Mouse (Mus musculus): ENCODE measurements around the gene Aatf.
"Not testable (repeated sequence)": the region's sequence is repeated elsewhere in the genome, so short reads cannot be mapped to it uniquely, and the experiment has no call there.

The Aatf gene

DNA sequence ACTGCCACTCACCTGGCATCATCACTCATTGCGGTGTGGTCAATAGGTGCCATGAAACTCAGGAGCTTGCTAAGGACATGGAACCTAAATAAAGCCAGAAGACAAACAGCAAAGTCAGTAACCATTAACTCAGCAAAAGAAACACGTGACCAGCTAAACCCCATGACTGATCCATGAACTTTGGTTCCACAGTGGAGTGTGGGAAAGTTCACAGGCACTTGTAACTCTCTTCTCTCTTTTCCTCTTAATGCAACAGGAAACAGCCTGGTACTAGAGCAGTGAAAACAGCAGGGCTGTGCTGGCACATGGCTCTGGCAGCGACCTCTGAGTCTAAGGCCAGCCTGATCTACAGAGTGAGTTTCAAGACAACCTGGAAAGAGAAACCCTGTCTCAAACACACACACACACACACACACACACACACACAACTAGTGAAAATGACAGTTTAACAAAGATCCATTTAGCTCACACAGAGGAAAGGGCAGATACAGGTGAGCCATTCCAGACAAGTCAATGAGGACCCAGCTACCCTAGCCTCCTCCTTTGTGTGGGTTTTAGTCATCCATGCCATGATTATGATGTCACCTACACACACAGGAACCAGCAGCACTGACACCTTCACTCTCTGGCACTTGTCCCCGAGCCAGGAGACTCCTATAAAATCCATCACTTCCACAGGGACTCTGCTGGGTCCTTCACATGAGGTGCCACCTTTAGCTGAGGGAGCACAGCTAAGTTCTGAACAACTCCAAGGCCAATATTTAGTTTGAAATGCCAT is 70.6 kb downstream of the Aatf start:
- no peak for DNase-seq (ENCODE audit: low spot score in 2 of 2)

DNA sequence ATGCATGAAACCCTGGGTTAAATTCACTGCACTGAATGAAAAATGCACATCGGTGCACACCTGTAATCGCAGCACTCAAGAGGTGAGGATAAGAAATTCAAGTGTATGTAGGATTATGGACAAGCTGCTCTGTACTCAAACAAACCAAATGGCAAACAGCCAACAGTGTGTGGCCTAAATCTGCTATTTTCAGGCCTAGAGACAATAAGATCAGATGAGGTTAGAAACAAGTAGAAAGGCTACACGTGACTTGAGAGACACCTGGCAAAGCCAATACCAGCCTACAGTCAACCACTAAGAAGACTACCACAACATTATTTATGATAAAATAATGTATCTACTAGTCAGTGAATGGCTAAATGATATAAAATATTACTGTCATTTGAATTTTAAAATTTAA is 72.9 kb downstream of the Aatf start:
- no peak for DNase-seq (ENCODE audit: low spot score in 2 of 2)

DNA sequence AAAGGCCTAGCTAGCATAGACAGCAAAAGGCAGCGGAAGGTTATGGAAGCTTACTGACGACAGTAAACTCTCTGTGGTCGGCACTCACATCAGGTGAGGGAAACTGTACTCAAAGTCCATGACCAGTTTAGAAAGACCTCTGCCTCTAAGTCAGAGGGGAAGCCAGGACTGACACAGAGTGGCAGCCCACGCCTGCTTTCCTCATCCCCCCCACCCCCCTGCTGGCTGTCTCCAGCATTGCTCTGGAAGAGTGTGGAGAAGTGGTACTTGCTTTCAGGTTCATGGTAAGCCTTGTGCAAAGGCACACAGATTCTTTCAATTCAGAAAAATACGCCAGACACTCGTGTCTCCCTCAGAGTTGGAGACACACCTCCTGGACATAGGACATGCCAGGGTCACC is 78.4 kb downstream of the Aatf start:
- no peak for DNase-seq (ENCODE audit: low spot score in 2 of 2)

DNA sequence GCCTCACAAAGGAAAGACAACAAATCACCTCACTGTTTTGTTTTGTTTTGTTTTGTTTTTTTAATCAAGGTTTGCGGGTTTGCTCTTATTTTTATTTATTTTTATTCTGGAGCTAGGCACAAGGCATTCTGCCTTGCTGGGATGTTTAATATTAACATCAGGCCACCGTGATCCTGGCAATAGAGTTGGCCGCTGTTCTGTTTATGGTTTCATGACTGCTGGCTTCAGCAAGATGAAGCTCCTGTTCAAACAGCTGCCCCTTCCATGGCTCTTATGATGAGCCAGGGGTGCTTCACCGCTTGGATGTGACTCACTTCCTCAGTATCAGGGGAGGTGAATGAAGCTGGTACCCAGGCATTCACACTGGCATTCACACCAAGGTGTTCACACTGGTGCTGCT is 83.0 kb downstream of the Aatf start:
- DNase-seq (ENCODE audit: low spot score in 2 of 2): no peak

DNA sequence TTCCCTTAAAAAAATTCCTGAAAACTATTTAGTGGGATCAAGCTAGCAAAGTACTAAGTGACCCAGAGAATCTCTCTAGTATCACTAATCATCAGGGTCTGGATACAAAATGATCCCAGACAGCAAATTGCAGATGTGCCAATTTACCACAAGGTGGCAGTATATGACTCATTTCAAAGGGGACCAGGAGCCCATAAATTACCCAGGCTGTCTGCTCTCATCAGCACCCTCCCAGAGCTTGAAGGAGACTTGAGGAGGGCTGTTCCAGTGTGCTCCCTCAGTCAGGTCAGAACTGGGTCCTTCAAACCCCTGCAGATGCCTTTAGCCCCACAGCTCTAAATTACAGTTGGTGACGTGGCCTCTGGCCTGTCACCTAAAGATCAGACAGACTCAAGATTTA is 83.7 kb downstream of the Aatf start:
- DNase-seq (ENCODE audit: low spot score in 2 of 2): peak; percentile 36 to 42

DNA sequence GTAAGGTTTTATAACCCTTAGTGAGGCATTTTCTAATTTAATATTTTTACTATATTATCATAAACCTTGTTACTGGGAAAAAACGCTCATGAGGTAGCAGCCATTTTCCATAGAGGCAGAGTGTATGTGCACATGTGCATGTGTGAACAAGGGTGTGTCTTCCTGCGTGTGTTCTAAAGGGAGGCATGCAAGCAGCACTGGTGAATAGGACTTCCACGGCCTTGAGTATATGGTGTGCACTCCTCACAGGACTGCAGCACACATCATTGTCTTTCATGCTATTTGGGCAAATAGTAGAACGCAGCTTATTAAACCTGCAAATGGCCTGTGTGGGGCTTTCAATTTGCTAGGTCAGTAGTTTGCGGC is 86.7 kb downstream of the Aatf start:
- DNase-seq (ENCODE audit: low spot score in 2 of 2): no peak

DNA sequence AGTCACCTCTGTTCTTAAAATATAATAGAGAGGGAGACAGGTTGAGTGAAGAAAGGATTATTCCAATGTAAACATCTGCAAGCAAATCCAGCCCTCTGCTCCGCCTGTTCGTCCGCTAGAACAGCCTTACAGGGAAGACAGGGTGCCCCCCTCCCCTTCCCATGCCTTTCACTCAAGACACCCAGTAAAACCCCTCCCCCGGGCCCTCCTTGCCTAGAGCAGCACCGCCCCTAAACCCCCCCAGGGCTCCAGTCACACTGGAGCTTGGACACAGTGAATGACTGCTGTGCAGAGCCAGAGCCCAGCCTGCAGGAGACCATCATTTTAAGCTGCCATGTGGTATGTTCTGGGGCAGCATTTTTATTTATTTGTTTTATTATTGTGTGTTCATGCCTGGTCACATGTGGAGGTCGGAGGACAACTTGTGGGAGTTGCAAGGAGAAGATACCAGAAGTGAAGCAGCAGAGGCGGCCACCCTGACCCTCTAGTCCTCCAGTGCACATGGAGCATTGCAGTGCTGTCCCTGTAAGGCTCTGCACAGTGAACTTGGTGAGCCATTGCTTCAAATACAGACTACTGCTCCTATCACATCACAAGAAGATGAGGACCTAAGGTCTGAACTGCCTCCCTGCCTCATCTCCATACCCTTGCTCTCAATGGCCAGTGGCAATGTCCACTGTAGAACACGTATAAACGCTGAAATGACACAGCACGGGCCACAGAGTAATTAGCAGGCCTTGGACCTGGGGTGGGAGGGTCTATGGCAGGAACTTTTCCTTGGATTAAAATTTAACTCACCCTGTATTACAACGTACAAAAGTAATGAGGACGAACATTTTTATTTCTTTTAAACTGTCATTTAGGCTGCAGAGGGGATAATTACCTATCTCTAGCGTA is 87.3 kb downstream of the Aatf start:
- DNase-seq (ENCODE audit: low spot score in 2 of 2): no peak

DNA sequence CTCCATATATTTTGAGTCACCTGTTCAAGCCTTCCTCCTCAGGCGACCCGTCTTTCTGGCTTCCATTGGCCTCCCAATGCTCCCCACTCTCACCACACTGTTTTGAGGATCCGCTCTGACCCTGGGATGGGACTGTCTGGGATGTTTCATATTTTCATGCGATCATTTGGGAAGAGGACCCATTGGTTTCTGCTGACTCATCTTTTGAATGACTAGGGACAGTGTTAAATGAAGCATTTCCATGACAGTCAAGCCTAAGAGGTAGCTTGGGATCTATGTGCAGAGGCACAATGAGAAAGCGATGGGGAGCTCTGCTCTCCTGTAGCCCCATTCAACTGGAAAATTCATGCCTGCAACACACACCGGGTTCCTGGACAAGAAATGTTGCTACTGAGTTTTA is 92.5 kb downstream of the Aatf start:
- DNase-seq (ENCODE audit: low spot score in 2 of 2): no peak

DNA sequence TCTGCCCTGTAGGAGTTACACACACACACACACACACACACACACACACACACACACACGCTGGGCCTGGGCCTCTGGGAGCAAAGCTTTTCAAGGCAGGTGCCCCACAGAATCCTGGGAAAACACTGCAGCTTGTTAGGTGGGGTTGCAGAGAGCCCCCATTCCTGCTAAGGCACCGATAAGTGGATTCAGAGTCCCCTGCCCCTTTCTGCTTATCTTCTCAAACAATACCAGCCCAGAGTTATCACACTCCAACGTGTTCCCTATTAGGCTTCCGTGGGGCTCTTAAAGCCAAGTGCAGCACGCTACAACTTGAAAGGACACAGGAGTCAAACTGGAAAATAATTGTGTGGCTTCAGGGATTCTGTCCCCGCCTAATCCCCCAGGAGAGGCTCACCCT is 100.2 kb downstream of the Aatf start:
- DNase-seq (ENCODE audit: low spot score in 2 of 2): no peak

DNA sequence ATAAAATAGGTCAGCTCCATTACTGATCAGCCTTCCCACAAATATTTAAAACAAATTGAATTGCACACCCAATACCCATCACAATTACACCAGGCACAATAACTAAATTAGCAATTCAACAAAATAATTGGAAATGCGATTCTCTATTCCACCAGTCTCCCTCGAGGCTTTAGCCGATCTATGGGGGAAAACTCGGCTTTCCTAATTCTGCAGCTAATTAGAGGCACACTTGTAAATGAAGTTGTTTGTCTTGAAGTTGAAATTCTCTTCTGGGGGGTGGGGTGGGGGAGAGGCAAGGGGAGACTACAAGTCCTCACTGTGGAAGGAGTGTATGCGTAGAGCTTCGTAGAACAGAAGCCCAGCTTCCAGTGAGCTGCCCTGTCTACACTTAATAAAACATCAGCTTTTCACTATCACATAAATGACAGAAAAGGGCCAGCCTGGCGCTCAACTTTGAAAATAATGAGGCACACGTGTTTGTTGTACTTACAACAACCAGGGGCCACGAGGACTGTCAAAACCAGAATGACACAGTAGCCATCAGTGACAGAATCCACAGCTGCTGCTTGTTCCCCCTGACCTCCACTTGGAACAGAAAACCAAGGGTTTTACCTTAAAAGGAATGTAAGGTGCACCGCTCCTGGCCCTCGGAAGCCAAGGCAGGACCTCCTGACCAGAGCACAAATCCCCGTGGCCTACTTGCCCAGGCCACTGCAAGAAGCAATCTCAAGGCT is 101.0 kb downstream of the Aatf start:
- no peak for DNase-seq (ENCODE audit: low spot score in 2 of 2)

DNA sequence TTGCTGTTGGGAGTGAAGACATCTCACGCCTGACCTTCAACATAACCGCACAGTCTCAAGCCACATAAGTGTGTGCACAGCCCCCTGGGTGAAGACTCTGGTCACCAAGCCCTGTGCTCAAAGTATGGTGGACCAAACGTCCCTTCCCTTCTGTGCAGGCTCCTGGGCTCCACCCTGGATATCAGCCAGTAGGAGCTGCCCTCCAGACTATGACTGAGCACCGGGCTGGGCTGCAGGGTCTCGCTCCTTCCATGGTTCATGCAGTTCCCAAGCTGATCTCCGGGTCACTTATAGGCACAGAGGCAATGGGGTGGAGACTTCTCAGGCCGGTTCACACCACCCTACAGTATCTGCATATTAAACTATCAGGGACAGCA is 101.7 kb downstream of the Aatf start:
- DNase-seq (ENCODE audit: low spot score in 2 of 2): no peak

DNA sequence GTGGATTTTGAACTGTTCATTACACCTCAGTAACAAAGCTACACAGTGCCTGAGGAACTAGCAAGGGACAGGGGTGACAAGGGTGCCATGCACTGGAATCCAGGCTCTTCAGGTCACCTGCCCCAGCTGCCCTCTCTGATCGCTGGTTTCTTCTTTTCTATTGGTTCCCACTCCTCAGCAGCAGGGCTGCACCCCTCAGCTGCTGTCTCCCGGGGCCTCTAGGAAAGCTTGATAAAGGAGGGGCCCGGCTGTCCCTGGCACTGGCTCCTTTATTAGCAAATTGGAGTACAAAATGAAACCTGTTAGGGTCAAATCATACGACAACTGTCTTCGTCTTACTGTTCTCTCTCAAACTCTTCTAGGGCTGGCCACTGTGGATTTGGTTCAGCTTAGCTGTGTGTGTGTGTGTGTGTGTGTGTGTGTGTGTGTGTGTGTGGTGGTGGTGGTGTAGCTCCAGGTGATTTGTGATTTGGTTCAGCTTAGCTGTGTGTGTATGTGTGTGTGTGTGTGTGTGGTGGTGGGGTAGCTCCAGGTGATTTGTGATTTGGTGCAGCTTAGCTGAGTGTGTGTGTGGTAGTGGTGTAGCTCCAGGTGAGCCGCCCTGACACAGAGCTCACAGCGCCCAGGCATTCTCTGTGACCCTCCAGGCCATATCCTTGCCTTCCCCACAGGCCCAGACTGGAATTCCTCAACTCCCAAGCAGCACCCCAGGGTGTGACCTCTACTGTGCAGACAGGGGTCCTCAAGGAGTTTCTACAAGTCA is 102.3 kb downstream of the Aatf start:
- DNase-seq (ENCODE audit: low spot score in 2 of 2): no peak

DNA sequence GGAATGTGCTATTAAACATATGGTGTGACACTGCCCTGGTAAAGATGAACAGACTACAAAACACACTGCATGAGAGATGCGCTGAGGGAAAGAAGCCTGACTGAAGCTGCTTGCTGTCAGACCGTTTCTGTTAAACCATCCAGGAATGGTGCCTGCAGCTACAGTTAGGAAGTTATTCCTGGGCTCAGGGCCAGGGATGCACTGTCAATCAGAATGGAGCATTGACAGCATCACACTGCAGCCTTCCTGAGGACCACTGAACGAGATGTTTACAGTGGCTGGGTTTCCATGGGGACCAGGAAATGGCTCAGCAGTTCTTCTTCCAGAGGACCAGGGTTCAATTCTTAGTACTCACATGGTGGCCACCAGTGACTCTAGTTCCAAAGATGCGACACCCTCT is 102.9 kb downstream of the Aatf start:
- no peak for DNase-seq (ENCODE audit: low spot score in 2 of 2)

DNA sequence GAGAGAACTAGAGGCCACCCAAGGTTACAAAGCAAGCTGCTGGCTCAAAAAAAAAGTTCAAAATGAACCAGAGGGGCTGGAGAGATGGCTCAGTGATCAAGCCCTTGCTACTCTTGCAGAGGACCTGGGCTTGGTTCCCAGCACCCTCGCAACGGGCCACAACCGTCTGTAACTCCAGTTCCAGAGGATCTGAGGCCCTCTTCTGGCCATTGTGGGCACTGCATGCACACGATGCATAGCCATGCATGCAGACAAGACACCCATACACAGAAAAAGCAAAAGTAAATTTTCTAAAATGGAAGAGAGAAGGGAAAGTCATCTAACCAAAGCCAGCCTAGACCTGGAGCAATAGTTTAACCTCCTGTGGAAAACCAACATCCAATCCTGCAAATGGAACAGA is 106.6 kb downstream of the Aatf start:
- DNase-seq (ENCODE audit: low spot score in 2 of 2): no peak

DNA sequence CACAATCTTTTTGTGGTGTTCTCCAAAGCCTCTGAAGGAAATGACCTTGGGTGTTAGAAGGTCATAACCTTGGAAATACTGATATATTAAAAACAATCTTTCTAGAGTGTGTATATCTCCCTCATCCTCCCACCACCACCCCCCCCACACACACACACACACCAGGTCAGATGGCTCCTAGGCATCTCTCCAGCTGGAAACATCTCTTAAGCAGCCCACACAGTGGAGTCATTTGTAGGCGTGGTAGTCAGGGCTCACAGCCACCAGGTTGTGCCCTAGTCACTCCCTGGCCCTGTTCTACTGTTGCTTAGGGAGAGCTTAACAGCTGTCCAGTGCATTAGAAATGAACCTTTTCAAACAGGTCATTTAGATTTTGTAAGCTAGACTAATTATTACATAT is 118.3 kb downstream of the Aatf start:
- DNase-seq (ENCODE audit: low spot score in 2 of 2): no peak

DNA sequence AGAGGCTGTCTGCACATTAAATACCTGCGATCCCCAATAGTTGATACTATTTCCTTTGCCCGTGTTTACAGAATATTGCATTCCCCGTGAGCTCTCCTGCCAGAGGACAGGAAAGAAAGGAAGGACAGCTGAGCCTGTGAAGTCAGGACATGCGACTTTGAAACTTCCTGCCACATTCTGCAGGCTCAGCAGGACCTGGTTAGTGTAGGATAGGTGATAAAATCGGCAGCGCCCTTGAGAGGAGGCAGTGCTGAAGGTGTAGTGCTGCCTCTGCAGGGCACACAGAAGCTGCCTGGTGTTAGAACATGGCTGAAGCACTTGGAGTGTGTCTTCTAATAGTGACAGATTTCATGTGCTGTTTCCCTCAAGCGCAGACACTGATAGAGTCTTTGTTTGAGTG is 119.8 kb downstream of the Aatf start:
- no peak for DNase-seq (ENCODE audit: low spot score in 2 of 2)

DNA sequence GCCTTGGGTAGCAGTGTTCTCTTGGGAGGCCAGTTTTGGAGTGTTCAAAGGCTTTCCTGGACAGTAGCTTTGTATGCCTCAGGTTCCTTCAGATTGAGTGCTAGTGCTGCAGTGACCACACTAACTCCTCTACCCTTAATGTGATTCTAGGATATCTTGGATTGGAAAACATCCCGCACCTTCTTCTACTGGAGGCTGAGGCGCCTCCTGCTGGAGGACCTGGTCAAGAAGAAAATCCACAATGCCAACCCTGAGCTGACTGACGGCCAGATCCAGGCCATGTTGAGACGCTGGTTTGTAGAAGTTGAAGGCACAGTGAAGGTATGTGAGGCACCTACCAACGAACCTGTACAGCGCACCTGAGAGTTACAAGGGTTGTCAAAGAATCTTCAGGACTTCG is 121.3 kb downstream of the Aatf start:
- DNase-seq (ENCODE audit: low spot score in 2 of 2): not testable (repeated sequence)

DNA sequence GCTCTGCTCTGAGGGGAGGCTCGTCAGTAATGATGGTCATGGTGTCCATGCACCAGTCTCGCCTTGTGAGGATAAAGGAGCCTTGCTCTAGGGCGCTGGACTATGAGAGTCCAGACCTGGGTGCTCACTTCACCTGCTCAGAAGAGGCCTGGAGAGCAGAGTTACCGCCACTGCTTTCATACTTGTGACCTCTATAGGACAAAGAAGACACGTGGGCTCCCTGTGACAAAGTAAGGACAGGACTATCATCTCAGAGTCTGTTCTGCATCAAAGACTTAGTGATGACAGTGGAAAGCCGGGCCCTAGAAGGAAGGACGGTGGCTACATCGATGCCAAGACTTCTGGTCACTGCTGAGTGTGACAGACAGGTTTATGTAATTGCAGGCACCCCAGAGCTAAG is 122.2 kb downstream of the Aatf start:
- no peak for DNase-seq (ENCODE audit: low spot score in 2 of 2)

DNA sequence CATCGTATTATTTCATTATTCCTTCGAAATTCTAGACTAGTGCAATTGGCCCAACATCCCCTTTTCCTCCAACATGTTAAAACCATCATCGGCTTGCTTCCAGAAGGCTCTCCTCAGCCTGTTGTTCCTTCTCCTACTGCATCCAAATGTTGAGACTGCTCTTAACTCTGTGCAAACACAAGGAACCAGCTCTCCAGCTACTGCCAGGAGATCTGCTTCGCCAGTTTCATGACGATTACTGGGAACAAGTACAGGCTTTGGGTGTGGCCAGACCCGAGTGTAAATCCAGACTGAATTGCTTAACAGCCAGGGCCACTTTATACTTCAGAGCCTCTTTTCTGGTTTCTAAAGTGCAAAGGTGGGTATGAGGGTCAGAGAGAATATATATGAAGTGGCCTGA is 124.0 kb downstream of the Aatf start:
- no peak for DNase-seq (ENCODE audit: low spot score in 2 of 2)

DNA sequence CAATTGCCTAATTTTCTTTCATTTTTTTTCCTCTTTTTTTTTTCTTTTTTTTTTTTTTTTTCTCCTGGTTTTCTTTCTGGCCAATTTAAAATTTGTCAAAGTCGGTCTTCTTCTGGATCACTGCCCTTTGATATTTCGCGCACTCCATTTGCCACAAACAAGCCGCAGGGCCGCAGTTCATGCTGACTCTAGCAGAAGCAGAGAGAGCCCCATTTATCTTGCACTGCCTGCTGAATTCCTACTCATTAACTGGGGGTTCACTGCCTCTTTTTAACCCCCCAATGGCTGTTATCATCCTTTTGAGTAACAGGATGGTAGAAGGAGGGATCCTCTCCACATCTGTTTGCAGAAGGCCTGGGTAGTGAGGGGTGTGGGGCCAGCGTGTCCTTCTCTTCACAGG is 129.4 kb downstream of the Aatf start:
- DNase-seq (ENCODE audit: low spot score in 2 of 2): no peak

DNA sequence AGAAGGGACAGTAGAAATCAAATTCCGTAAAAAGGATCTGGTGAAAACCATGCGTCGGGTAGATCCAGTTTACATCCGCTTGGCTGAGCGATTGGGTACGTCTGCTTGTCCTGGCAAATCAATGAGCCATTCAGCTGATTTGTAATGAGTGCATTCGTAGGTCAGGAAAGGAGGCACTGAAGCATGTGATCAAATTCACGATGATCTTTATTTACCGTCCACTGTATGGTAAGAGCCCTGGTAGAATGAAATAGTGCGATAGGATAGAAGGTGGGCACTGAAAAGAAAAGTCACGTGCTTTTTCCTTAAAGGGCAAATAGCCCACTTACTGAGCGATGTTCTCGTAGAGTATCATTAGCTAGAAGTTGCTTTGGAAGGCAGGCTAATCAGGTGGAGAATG is 130.9 kb downstream of the Aatf start:
- DNase-seq (ENCODE audit: low spot score in 2 of 2): no peak

All from right cerebral cortex, adult 2 months (tissue).